Mouse (Mus musculus): ENCODE data around the gene Srrm4. TPM values are rescaled to one million over a fixed set of nuclear protein-coding genes. Genes with fewer than 3 reads are reported as not detected.

Srrm4 gene
- polyA plus RNA-seq, 1 experiment from 2014 or later, result 1.0 TPM

- Histone ChIP-seq H3K36me3 (replicated peaks; ENCODE audit: insufficient read depth, low read length) (peaks cover 5% of the 10 kb centered on the region; the same call in 1 of the 2 replicates), H3K4me3 (ENCODE audit: low read depth, low read length) (peak overlapping the region; percentile 45), H3K9me3 (ENCODE audit: low read length) (no peaks in the 10 kb centered on the region), H3K4me1 (ENCODE audit: insufficient read depth) (peaks cover 7% of the 10 kb centered on the region; the same call in 1 of the 2 replicates), H3K9ac (replicated peaks) (peak overlapping the region; percentile 48; the same call in 1 of the 2 replicates), H3K27me3 (ENCODE audit: insufficient read depth, low read length) (no peaks in the 10 kb centered on the region), H3K27ac (ENCODE audit: low read depth) (peak overlapping the region; percentile 29; the same call in 1 of the 2 replicates), H3K4me2 (ENCODE audit: low read depth, low read length) (peak overlapping the region; percentile 62)
- ATAC-seq (no peak), DNase-seq (no peak)
- TF ChIP-seq CTCF (IDR thresholded peaks at IDR 0.05; ENCODE audit: low read depth) (no peak), EP300 (IDR thresholded peaks at IDR 0.05; ENCODE audit: low read depth) (no peak)
- 79% methylated on average over 6 of the region's 6 CpGs for WGBS (ENCODE audit: insufficient replicate concordance)
Observed at GRCm38 (mm10) chr5:116419322-116420045, 172.1 kb downstream of the Srrm4 start.

GRCm38 (mm10) chr5:116416208-116416607 is 175.4 kb downstream of the Srrm4 start:
- peaks cover 4% of the 10 kb centered on the region; the same call in 1 of the 2 replicates for H3K4me1 ChIP-seq (ENCODE audit: insufficient read depth)
- H3K4me3 ChIP-seq (ENCODE audit: low read depth, low read length), result no peak overlapping the region
- TF ChIP-seq EP300 (IDR thresholded peaks at IDR 0.05; ENCODE audit: low read depth), result no peak
- TF ChIP-seq CTCF (IDR thresholded peaks at IDR 0.05; ENCODE audit: low read depth), result no peak
- no peak overlapping the region for H3K27ac ChIP-seq (ENCODE audit: low read depth)
- no peak overlapping the region for H3K4me2 ChIP-seq (ENCODE audit: low read depth, low read length)
- no peaks in the 10 kb centered on the region for H3K9me3 ChIP-seq (ENCODE audit: low read length)
- ATAC-seq (no peak), DNase-seq (no peak)
- H3K9ac ChIP-seq (replicated peaks), result no peak overlapping the region
- H3K27me3 ChIP-seq (ENCODE audit: insufficient read depth, low read length), result no peaks in the 10 kb centered on the region
- peaks cover 5% of the 10 kb centered on the region; the same call in 1 of the 2 replicates for H3K36me3 ChIP-seq (replicated peaks; ENCODE audit: insufficient read depth, low read length)
- WGBS (ENCODE audit: insufficient replicate concordance), result 45% methylated on average over 5 of the region's 5 CpGs

GRCm38 (mm10) chr5:116409689-116410590 is 181.7 kb downstream of the Srrm4 start:
- Histone ChIP-seq H3K27me3 (ENCODE audit: insufficient read depth, low read length) (no peaks in the 10 kb centered on the region), H3K9ac (replicated peaks) (no peak overlapping the region), H3K4me1 (ENCODE audit: insufficient read depth) (peaks cover 17% of the 10 kb centered on the region), H3K4me2 (ENCODE audit: low read depth, low read length) (no peak overlapping the region), H3K4me3 (ENCODE audit: low read depth, low read length) (no peak overlapping the region), H3K36me3 (replicated peaks; ENCODE audit: insufficient read depth, low read length) (no peaks in the 10 kb centered on the region; the same call in 1 of the 2 replicates), H3K27ac (ENCODE audit: low read depth) (no peak overlapping the region), H3K9me3 (ENCODE audit: low read length) (no peaks in the 10 kb centered on the region)
- 19% methylated on average over 16 of the region's 16 CpGs for WGBS (ENCODE audit: insufficient replicate concordance)
- DNase-seq (no peak), ATAC-seq (no peak)
- TF ChIP-seq EP300 (IDR thresholded peaks at IDR 0.05; ENCODE audit: low read depth) (no peak), CTCF (IDR thresholded peaks at IDR 0.05; ENCODE audit: low read depth) (no peak)

GRCm38 (mm10) chr5:116408965-116409364 is 182.7 kb downstream of the Srrm4 start:
- DNase-seq, result peak; percentile 30
- Histone ChIP-seq H3K27me3 (ENCODE audit: insufficient read depth, low read length) (no peaks in the 10 kb centered on the region), H3K4me1 (ENCODE audit: insufficient read depth) (peaks cover 17% of the 10 kb centered on the region), H3K4me2 (ENCODE audit: low read depth, low read length) (no peak overlapping the region), H3K4me3 (ENCODE audit: low read depth, low read length) (no peak overlapping the region), H3K36me3 (replicated peaks; ENCODE audit: insufficient read depth, low read length) (no peaks in the 10 kb centered on the region; the same call in 1 of the 2 replicates), H3K9ac (replicated peaks) (no peak overlapping the region), H3K9me3 (ENCODE audit: low read length) (no peaks in the 10 kb centered on the region), H3K27ac (ENCODE audit: low read depth) (no peak overlapping the region)
- TF ChIP-seq EP300 (IDR thresholded peaks at IDR 0.05; ENCODE audit: low read depth) (no peak), CTCF (IDR thresholded peaks at IDR 0.05; ENCODE audit: low read depth) (0 out of 2 replicates have a peak, but pooled peaks have one; percentile 14)
- no peak for ATAC-seq
- 43% methylated on average over 9 of the region's 9 CpGs for WGBS (ENCODE audit: insufficient replicate concordance)

GRCm38 (mm10) chr5:116407936-116408335 is 183.7 kb downstream of the Srrm4 start:
- Histone ChIP-seq H3K36me3 (replicated peaks; ENCODE audit: insufficient read depth, low read length) (no peaks in the 10 kb centered on the region; the same call in 1 of the 2 replicates), H3K4me3 (ENCODE audit: low read depth, low read length) (no peak overlapping the region), H3K4me1 (ENCODE audit: insufficient read depth) (peaks cover 17% of the 10 kb centered on the region), H3K27me3 (ENCODE audit: insufficient read depth, low read length) (no peaks in the 10 kb centered on the region), H3K9ac (replicated peaks) (no peak overlapping the region), H3K9me3 (ENCODE audit: low read length) (no peaks in the 10 kb centered on the region), H3K27ac (ENCODE audit: low read depth) (peak overlapping the region; percentile 55; the same call in 1 of the 2 replicates), H3K4me2 (ENCODE audit: low read depth, low read length) (no peak overlapping the region)
- DNase-seq (no peak), ATAC-seq (peak; percentile 40)
- 21% methylated on average over 6 of the region's 6 CpGs for WGBS (ENCODE audit: insufficient replicate concordance)
- TF ChIP-seq EP300 (IDR thresholded peaks at IDR 0.05; ENCODE audit: low read depth) (peak; percentile 80), CTCF (IDR thresholded peaks at IDR 0.05; ENCODE audit: low read depth) (no peak)

- H3K9ac ChIP-seq (replicated peaks), result no peak overlapping the region
- H3K27ac ChIP-seq (ENCODE audit: low read depth), result peak overlapping the region; percentile 55; the same call in 1 of the 2 replicates
- TF ChIP-seq EP300 (IDR thresholded peaks at IDR 0.05; ENCODE audit: low read depth) (no peak), CTCF (IDR thresholded peaks at IDR 0.05; ENCODE audit: low read depth) (no peak)
- H3K9me3 ChIP-seq (ENCODE audit: low read length), result no peaks in the 10 kb centered on the region
- ATAC-seq (no peak), DNase-seq (no peak)
- H3K4me3 ChIP-seq (ENCODE audit: low read depth, low read length), result no peak overlapping the region
- H3K4me1 ChIP-seq (ENCODE audit: insufficient read depth), result peaks cover 17% of the 10 kb centered on the region
- no peaks in the 10 kb centered on the region for H3K27me3 ChIP-seq (ENCODE audit: insufficient read depth, low read length)
- H3K36me3 ChIP-seq (replicated peaks; ENCODE audit: insufficient read depth, low read length), result no peaks in the 10 kb centered on the region; the same call in 1 of the 2 replicates
- WGBS (ENCODE audit: insufficient replicate concordance), result 30% methylated on average over 4 of the region's 4 CpGs
- H3K4me2 ChIP-seq (ENCODE audit: low read depth, low read length), result no peak overlapping the region
Observed at GRCm38 (mm10) chr5:116407321-116407720, 184.3 kb downstream of the Srrm4 start.
